Mouse (Mus musculus) spleen, adult 18-20 months (tissue): ENCODE measurements around the gene Map3k12.

Experiments
- DNase-seq, 2 experiments: peaks; one replicate each; pipeline ENCODE4 v3.0.0; 2022; ENCODE audit warnings: mixed read lengths in 2 of 2

The Map3k12 gene

DNA sequence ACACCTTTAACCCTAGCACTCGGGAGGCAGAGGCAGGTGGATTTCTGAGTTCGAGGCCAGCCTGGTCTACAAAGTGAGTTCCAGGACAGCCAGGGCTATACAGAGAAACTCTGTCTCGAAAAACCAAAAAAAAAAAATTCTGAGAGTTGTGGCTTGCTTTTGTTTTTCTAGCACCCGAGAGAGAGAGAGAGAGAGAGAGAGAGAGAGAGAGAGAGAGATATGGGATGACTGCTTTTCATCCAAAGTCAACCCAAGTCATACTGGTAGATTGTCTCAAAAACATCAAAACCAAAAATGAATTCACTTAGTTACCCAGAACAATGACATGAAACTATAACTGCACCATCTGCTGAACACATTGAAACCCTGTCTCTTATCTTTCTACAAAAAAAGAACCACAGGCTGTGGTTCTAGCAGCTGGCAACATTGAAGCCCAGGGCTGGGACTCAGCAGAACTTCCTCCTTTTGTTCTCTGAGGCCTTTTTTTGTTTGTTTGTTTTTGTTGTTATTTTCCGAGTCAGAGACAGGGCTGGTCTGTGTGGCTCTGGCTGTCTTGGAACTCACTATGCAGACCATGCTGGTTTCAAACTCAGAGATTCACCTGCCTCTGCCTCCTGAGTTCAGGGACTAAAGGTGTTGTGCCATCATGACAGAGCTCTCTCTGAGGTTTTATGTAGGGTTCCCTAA is 58.7 kb downstream of the Map3k12 start:
- no peak for DNase-seq

DNA sequence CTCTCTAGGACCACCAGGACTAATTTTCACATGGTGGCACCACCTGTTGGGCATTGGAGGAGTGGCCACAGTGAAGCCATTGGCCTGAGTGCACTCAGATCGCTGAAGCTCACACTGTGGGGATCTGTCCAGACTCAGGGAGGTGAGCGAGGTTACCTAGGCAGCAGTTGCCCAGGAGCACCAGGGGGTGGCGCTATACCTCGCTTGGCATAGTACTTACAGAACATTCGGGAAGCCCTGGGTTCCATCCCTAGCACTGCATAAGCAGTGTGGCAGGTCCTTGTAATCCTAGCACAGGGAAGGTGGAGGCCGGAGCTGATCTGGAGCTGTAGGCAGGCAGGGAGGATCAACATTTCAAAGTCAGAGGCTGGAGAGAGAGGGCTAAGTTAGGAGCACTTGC is 60.9 kb downstream of the Map3k12 start:
- DNase-seq, result no peak

DNA sequence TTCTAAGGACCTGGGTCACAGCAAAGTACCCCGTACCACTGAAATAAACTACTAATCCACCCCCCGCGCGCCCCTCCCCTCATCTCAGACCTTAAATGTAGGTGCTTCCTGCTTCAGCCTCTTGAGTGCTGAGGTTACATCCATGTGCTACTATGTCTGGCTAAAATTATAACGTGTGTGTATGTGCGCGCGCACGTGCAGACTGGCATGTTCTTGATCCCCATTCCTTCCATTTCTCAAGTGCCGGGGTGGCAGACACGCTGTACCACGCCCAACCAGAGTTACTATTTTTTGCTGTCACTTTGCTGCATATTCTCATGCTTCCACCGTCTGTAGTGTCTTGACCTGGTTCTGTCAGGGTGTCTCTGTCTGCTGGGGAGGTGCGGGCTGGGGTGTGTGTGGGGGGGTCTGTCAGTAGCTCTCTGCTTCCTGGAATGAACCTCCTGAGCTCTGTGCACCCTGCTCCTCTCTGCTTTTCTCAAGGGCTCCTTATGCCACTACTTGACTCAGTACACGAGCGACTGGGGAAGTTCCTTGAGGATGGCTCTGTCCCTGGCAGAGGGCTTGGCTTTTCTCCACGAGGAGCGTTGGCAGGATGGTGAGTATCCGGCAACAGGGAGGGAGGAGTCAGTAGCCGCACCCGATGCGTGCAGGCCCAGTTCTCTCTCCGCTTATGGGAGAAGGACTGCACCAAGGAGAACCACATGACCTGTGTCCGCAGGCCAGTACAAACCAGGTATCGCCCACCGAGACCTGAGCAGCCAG is 65.0 kb downstream of the Map3k12 start:
- no peak for DNase-seq

DNA sequence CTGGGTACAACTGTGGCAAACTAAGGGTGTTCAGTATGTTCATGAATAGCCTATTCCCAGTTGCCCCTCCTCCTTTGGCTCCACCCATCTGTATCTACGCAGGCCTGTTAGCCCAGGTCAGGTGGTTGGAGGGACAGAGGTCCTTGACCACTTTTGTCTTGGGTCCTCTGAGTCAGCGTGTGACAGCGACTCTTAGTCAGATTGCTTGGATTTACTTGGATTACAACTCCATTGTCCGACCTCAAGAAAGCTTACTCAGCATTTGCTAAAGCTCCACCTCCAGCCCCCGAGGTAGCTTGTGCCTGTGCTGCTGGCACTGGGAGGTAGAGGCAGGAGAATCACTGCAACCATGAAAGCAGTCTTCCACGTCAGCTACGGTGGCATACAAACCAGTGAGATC is 65.9 kb downstream of the Map3k12 start:
- DNase-seq, result no peak

DNA sequence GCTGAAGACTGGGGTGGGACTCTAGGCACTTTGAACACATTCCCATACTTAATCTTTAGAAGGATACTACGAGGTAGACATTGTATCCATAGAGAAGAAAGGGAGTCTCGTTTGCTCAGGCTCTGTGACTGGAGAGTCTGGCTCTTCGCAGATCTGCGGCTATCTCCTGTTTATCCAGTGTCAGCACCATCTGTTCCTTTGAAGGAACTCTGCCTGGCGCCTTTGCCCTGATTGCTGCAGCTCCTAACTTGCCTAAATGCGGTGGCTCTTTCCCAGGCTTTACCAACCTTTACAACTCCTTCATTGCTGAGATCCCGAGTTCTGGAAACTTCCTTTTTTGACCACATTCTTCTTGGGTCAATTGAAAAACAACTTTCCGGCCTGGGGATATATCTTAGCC is 67.5 kb downstream of the Map3k12 start:
- no peak for DNase-seq
